Mouse (Mus musculus): Measurements from ENCODE around the gene Chd3.

Gene Chd3

DNA sequence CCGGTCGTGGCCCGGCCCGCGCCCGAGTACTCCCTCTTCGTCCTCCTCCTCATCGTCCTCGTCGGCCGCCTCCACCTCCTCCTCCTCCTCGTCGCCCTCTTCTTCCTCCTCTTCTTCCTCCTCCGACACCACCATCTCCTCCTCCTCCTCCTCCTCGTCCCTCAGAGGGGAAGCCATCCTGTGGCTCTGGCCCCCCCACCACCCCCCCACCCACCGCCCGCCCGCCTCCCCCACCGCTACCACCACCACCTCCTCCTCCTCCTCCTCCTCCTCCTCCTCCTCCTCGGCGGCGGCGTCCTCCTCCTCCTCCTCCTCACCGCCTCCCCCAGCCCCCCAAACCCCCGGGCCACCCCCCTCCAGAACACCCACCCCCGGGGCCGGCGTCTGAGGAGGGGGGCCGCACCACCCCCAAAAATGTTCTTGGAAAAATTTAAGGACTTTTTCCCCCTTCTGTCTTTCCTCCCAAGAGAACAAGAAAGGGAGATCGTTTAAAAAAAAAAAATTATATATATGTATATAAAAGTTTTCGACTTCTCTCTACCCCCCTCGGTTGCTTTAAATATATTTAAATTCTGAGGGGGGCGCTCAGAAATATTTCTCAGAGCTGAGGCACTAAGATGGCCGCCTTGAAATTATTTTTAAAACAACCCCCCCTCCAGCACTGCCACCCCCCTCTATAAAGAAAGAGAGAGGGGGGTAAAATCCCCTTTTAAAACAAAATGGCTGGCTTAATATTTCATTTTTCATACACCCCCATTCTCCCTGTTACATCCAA is at the start of gene Chd3:
Gene Chd3, minus strand, starts transcription at position 192 of the 775 bp plus-strand sequence.
- DNase-seq (ENCODE audit: low read depth, low spot score) = no peak

DNA sequence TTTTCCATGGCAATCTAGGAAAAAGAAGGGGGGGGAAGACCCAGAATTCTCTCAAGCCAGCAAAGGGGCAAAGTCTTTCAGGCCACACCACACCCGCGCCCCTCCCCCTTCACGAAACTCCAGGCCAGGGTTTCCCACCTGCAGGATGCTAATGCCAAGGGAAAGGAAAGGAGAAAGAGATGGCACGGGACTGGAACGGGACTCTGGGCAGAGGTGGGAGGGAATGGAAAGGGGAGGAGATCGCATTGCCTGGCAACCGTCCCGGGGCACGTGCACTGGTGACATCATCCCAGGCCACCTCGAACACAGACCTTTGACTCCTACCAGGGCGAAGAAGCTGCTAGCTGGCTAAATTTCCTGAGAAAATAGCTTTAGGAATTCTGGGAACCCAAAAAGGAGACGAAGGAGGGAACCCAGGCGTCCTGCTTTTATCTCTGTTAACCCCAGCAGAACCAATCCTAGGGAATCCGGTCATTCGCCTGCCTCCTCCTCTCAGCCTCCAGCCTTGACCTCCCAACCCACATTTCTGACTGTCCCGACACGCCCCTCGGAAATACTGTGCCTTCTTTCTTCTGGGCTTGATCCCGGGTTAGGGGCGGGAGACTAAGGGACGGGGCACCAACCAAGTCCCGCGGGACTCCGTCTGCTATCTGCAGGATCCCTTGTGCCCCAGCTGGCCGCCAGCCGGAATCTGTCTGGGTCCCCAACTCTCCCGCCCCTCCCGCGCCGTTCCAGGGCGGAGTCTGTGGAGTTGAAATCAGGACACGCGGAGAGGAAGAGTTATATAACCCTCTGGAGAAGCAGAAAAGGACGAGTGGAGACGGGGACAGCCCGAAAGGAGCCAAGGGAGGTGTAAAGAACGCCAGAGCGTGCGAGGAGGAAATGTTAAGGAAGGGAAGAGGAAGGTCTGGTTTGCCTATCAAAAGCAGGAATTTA is 48.5 kb upstream of the Chd3 start:
- peak; percentile 88 for DNase-seq (ENCODE audit: low read depth, low spot score)

DNA sequence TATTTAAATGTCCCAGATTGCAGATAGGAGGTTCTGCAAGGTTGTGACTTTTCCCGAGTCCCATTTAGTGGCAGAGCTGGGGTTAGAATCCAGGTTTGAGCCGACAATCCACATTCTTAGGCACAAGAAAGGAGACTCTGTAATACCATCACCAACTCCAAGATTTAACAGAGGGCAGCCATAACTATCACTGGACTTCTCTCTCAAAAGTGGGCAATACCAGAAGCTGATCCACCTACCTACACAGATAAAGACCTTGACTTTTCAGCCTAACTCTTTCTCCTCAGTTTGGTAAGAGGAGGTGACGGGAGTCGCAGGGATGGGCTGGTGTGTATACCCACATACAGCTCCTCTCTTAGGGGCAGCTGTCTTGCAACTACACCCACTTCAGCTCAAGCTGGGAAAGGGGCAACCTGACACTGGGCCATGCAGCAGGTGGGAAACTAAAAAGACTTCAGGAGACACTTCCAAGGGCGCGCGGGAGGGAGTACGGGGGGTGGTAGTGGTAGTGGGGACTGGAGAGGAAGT is 47.8 kb upstream of the Chd3 start:
- no peak for DNase-seq (ENCODE audit: low read depth, low spot score)

DNA sequence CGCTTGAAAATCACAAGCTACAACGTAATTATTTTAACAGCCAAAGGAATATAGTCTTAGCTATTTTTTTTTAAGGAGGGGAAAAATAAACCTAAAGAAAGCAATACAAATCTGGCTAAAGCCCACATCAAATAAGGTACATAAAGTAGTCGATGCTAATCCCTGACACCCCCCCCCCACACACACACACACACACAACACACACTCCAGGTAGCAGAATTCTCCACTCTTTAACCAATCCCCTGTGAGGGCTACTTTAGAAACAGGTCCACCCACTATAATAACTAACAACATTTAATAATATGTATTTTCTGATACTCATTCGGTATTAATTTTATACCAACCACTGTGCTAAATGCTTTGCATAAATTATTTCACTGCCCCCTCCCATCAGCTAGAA is 47.3 kb upstream of the Chd3 start:
- no peak for DNase-seq (ENCODE audit: low read depth, low spot score)

DNA sequence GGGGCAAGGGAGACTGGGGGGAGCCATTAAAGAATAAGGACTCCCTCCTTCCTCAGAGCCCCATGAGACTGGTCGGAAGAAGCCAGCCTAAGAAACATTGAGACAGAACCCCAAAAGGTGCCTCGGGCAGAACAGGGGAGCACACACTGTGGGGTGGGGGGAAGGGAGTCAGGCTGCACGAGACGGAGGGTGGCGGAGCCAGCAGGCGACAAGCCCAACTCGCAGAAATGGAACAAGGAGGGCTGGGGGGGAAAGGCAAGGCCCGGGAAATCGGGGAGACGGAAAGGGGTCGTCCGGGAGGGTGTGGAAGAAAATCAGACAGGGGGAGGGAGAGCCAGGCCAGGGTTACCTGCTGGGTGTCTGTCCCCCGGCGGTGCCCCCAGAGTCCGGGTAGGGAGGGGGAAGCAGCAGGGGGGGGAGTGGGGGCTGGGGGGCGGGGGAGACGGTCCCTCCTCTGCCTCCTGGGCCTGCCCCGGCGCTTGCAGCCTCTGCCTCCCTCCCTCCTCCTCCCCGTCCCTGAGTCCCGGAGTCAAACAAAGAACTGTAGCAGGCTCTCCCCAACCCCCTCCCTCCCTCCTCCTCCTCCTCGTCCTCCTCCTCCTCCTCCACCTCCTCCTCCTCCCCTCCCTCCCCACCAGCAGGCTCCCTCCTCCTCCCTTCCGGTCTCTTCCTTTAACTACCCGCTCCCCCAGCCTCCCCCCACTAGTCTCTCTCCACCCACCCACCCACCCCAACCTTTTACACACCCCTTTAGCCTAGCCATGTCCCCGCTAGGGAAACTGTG is 46.7 kb upstream of the Chd3 start:
- no peak for DNase-seq (ENCODE audit: low read depth, low spot score)

DNA sequence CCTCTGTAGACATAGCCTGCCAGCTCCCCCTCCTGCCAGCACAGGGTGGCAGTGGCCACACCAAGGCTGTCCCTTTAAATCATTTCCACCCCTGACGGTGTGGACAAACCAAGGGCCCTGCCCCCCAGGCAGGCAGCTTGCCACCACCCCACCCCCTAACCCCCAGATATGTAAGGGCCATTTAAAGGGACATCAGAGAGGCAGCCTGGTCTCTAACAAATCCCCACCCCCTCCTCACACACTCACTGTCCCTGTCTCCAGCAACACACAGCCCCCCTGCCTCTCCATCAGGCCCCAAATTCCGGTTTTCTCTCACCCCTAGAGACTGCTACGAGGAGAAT is 46.1 kb upstream of the Chd3 start:
- no peak for DNase-seq (ENCODE audit: low read depth, low spot score)

DNA sequence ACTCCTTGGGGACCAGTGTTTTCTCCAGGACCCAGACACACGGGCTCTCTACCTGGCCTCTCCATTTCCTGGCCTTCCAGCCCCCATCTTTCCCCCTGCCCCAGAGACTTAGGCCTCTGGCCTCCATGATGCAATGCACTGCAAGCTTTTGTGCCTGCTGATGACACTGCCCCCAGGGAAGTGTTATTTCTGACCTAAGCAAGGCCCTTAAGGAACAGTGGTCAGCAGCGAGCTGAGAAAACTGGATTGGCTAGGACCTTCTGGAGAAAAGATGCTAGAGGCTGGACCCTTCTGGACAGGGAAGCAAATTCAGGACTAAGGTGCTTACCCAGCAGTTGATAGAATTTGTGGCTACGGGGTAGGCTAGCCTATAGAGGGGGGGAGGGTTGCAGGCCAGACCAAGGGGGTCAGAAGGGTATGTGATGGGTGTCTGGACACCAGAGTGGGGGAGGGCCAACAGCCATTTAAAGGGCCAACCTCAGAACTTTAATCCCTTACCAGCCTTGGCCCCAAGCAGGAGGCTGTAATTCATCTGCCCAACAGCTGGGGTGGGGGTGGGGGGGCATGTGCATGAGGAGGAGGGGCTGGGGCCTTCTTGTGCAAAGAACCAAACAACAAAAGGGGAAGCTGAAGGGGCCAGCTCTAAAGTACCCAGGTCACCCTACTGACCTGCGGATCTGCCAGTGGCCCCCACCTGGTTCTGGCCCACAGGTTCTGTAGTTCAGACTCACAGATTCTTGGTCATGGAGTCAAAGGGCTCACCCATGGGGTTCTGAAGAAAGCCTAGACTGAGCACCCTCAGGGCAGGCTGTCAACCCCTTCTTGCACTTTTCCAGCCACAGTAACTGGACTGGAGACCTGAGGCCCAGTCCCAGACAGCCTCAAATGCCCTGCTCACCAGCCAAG is 45.5 kb upstream of the Chd3 start:
- DNase-seq (ENCODE audit: low read depth, low spot score) = no peak

DNA sequence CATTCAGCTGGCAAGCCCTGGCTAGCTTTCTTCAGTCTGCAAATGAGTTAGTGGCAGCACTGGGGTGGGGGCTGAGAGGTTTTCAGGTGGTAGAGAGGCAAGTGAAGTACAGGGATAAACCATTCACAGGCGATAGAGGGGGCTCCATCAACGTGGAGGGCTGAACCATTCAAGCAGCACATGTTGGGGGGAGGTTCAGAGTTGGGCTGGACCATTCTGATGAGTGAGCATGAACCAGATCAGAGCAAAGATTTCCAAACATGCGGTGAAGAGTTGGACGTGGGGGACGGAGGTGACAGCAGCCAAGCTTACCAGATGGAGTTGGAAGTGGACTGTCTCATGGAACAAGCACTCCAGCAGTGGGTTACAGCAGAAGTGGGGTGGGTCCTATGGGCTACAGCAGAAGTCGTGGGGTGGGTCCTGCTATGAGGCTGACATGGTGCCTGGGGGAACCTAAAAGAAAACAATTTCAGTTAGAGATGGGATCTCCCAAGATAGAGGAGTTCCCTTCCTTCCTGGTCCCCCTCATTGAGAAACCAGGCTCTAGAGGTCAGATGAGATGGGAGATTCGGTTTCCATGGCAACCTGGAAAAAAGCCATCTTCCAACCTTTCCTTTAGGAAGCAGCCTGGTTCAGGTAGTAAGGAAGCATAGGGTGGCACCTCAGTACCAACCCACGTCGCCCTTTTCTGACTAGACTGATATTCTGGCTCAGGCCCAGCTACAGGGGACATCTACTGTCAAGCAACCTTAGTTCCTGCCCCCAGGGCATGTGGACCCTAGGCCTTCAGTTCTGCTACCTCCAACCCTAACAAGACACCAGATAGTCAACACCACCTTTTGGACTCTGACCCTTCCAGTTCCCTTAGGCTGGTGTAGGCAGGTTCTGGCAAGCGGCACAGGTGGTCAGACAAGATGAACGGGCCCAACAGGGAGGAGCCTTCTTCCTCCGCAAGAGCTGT is 44.3 kb upstream of the Chd3 start, which contains the start of gene Kdm6b:
Gene Kdm6b, minus strand, starts transcription at position 455 of the 961 bp plus-strand sequence.
- no peak for DNase-seq (ENCODE audit: low read depth, low spot score)

DNA sequence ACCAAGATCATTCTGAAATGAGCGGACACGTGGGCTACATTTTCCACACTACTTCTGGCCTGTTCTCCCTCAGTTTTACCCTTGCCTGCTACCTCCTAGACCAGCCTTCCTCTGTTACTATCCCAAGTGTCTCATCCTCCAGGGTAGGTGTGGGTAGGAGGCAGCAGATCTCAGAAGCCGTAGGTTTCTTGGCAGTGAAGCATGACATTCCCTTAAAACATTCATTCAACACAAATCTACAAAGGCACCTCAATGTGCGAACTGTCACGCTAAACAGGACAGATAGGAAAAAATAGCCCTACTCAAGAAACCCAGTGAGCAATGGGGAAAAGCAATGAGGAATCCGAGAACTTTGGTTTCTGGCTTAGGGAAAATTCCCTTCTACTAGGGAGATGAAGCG is 43.3 kb upstream of the Chd3 start:
- DNase-seq (ENCODE audit: low read depth, low spot score) = no peak

DNA sequence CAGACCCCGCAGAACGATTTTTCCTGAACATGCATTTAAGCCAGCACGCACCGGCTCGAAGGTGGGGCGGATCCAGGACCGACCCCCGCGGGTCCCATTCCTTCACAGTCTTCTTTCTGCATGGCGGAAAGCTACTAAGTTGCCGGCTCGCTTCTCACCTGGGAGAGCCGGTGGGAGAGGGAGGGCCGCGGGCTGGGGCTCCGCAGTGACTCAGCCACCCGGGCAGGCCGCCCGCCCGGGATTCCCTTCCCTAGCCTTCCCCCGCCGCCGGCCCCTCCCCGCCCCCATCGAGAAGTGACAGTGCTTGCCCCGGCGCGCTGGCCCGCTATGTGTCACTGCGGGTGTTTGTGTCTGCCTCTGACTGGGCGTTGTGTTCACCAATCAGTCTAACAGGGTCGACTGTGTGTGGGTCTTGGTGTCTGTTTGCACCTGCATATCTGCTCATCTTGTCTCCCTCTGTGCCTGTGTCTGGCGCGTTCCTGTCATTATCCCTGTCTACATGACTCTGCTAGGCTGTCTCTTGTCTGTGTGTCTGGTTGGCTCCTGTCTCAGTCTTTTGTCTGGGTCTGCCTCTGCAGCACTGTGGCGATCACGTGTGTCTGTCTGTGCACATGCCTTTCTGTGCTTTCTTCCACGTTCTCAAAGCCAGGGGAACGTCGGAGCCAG is 42.5 kb upstream of the Chd3 start:
- no peak for DNase-seq (ENCODE audit: low read depth, low spot score)

DNA sequence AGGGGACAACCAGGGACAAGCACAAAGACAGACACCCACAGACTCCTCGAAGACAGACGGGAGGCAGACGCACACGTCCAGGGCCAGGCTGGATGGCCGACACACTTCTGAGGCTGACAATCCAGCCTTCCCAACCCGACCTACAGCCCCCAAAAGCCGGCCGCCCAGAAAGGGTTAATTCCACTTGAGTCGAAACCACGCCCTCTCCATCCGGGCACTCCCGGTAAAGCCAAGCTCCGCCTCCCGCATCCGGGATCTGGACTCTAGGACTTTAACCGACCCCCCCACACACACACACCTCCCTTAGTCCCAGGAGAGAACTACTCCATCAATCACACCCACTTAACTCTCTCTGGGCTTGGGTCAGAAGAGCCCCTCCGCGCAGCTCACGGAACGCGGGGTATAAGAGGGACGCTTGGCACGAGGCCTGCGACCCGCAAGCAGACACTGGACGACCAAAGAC is 41.9 kb upstream of the Chd3 start:
- DNase-seq (ENCODE audit: low read depth, low spot score) = peak; percentile 97

DNA sequence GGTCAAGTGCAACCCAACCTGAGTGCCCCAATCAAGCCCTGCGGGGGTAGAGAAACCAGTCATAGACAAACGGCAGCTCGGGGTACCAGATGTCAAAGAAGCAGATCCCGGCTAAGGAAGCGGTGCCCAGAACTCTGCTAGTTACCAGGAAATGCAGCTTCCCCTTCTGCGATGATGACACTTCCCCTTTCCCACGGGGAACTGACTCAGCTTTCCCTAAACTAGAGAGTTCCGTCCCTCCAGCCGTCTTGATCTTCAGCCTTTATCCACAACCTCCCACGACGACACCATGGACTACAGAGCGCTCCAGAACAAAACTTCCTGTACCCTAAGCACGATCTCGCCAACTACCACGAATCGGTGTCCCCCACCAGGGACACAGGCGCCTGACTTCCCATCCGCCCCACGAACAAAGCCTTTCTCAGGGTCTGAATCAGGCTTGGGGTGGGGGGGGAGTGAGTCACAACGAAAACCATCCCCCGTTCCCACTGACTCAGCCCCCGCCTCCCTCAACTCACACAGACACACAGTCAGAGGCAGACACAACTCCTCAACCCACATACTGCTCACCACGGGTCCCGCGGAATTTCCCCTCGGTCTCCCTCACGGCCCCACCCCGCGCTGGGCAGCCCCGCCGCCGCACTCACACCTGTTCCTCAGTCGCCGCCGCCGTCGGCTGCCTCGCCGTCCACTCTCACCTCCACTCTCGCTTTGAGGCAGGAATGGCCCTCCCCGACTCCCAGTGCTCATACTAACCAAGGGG is 41.3 kb upstream of the Chd3 start:
- no peak for DNase-seq (ENCODE audit: low read depth, low spot score)

DNA sequence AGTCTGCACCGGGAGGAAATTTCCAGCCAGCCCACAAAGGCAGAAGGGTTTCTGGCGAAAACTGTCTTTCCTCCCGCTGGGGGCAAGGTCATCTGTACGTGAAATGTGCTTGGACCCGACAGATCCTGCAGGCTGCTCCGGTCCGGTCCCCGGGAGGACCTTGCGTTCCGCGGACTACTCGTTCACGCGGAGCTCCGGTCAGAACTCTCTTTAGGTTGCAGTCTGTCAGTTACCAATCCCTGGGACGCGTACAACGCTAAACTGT is 40.8 kb upstream of the Chd3 start:
- no peak for DNase-seq (ENCODE audit: low read depth, low spot score)

DNA sequence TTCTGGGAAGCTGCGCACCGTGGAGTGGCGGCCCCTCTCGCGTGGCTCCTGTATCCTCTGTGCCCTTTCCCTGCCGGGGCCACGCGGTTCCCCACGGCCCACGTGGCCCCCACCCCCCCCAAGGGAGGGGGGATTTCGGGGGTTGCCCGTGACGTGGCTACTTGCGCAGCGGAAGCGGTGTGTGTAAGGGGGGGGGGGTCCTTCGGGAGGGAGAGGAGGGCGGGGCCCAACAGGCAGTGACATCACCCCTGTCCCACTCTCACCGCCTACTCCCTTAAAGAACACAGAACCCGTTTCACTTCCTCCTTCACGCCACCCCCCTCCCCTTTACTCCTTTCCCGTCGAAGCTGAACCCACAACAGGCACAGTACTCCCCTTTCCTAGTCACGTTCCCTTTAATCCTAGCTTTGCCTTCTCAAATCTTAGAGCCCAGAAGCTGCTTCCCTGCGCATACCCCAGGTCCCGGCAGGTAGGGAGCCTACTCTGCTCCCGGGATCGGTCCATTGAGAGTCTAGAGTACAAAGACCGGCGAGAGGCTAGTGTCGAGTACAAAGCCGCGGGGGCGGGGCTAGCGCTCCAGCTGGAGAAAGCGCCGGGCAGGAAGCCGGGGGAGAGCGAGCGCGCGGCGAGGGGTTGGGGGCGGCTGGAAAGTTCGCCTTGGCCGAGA is 40.3 kb upstream of the Chd3 start:
- DNase-seq (ENCODE audit: low read depth, low spot score) = no peak

DNA sequence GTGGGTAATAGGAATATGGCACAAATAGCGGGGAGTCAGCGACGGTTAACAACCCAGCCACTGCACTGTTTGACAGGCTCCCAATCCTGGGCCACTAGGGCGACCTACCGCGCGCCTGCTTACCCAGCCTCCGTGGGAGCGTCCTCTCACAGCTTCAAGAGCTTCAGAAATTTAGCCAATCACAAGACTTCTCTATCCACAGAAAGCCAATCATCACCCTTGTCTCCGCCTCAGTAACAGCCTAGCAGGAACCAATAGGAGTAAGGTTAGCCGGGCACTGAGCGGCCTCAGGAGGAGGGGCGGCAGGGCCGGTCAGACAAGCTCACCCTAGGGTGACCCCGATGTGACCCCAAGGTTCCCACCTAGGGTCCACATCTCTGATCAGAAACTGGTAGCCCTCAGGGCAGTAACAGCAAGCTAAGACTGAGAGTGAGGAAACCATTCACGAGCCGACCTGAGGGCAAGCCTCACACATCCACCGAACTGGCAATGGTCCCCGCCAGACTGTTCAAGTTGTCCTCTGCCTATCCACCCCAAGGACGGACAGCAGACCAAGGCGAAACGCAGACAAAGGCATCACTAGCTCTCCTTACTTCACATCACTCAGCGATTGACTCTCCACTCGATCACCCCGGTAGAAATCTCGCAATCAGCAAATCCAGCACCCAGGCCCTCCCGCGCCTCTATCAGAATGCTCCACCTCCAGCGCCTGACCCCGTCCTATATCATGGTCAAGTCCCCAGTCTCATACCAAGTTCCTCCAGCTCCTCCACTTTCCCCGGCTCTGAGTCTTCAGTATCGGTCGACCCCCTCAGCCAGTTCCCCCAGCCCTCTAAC is 39.6 kb upstream of the Chd3 start:
- DNase-seq (ENCODE audit: low read depth, low spot score) = no peak

DNA sequence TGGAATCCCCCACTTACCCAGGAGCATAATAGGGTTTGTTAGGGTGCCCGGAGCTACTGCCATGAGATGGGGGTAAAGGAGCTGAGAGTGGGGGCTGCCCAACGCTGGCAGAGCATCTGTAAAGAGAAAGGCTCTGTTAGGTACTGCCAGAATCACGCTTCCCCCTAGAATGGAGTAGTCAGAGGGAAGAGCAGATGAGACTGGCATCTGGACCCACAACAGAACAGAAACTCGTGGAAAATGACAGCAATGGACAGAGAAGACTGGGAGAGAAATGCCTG is 38.5 kb upstream of the Chd3 start:
- no peak for DNase-seq (ENCODE audit: low read depth, low spot score)
